Mouse (Mus musculus) neural tube, embryonic 13.5 days (tissue): Measurements from ENCODE around the gene Apol7e. TPM values are rescaled to one million over a fixed set of nuclear protein-coding genes. Genes with fewer than 3 reads are reported as not detected.
"Not testable (repeated sequence)": the region's sequence is repeated elsewhere in the genome, so short reads cannot be mapped to it uniquely, and the experiment has no call there.

Experiments
- ATAC-seq: fragments of 200-750 bp; cut with Nextera tagmentation; 2 replicates; pipeline ENCODE4 v1.8.0; 2017; ENCODE audit warnings: low read depth, mild to moderate bottlenecking, moderate TSS enrichment, moderate library complexity
- H3K27ac ChIP-seq: fragments of 300-500 bp; sonication (generic); replicated peaks from 2 replicates; pipeline ENCODE4 v1.5.1; 2015; ENCODE audit warnings: moderate library complexity, mild to moderate bottlenecking, inconsistent platforms
- H3K27me3 ChIP-seq: fragments of 300-500 bp; sonication (generic); 2 replicates; pipeline ENCODE4 v1.6.1; 2015; ENCODE audit warnings: mild to moderate bottlenecking, inconsistent platforms
- H3K36me3 ChIP-seq: fragments of 300-500 bp; sonication (generic); 2 replicates; pipeline ENCODE4 v1.6.1; 2015; ENCODE audit warnings: mild to moderate bottlenecking, inconsistent platforms
- H3K4me1 ChIP-seq: fragments of 300-500 bp; sonication (generic); replicated peaks from 2 replicates; pipeline ENCODE4 v1.6.1; 2015; ENCODE audit warnings: inconsistent platforms
- H3K4me2 ChIP-seq: fragments of 300-500 bp; sonication (generic); 2 replicates; pipeline ENCODE4 v1.6.1; 2015; ENCODE audit warnings: inconsistent platforms, mild to moderate bottlenecking, moderate library complexity
- H3K4me3 ChIP-seq: fragments of 300-500 bp; sonication (generic); 2 replicates; pipeline ENCODE4 v1.5.1; 2015; ENCODE audit warnings: mild to moderate bottlenecking, inconsistent platforms
- H3K9ac ChIP-seq: fragments of 300-500 bp; sonication (generic); 2 replicates; pipeline ENCODE4 v1.6.1; 2015; ENCODE audit warnings: moderate library complexity, mild to moderate bottlenecking, inconsistent platforms
- H3K9me3 ChIP-seq: fragments of 300-500 bp; sonication (generic); 2 replicates; pipeline ENCODE4 v1.6.1; 2016; ENCODE audit warnings: inconsistent platforms
- WGBS: fragments of 180-500 bp; shearing (Covaris S2); methylation state at CpG from one replicate; pipeline ENCODE4 v1.1.7; 2015; 5-methylcytosine and 5-hydroxymethylcytosine counted together
- polyA plus RNA-seq: library from polyadenylated mRNA; unstranded; fragments of >200 nt; fragmentation: Nextera tagmentation; extraction: Ambion mirVana; gene quantifications from 2 replicates; pipeline ENCODE4 v1.2.1, GENCODE M21; 2015

The Apol7e gene
- polyA plus RNA-seq = 0.08 TPM in 1 of 2 replicates, not detected in the other

- not testable (repeated sequence) for H3K4me1 ChIP-seq, H3K27me3 ChIP-seq, H3K4me2 ChIP-seq, H3K4me3 ChIP-seq, H3K36me3 ChIP-seq, H3K9ac ChIP-seq, ATAC-seq, H3K27ac ChIP-seq, H3K9me3 ChIP-seq
- WGBS = 84% methylated on average over 4 of the region's 4 CpGs
Measured at GRCm38 (mm10) chr15:77698656-77699055, at the start of gene Apol7e. Gene Apol7e (plus strand): TSS chr15:77698857.

GRCm38 (mm10) chr15:77651143-77651542 is 47.5 kb upstream of the Apol7e start:
- not testable (repeated sequence) for H3K27me3 ChIP-seq, H3K4me3 ChIP-seq, H3K9me3 ChIP-seq, H3K4me1 ChIP-seq, H3K4me2 ChIP-seq, ATAC-seq, H3K9ac ChIP-seq, H3K27ac ChIP-seq, H3K36me3 ChIP-seq

GRCm38 (mm10) chr15:77659773-77660172 is 38.9 kb upstream of the Apol7e start:
- not testable (repeated sequence) for H3K27ac ChIP-seq, H3K27me3 ChIP-seq, H3K36me3 ChIP-seq, ATAC-seq, H3K4me3 ChIP-seq, H3K4me2 ChIP-seq, H3K9ac ChIP-seq, H3K4me1 ChIP-seq, H3K9me3 ChIP-seq
- 89% methylated on average over 1 of the region's 1 CpGs for WGBS

- not testable (repeated sequence) for ATAC-seq, H3K4me3 ChIP-seq, H3K9ac ChIP-seq, H3K27me3 ChIP-seq, H3K9me3 ChIP-seq, H3K36me3 ChIP-seq, H3K4me2 ChIP-seq, H3K27ac ChIP-seq, H3K4me1 ChIP-seq
- WGBS = 32% methylated on average over 2 of the region's 2 CpGs
Measured at GRCm38 (mm10) chr15:77661841-77662240, 36.8 kb upstream of the Apol7e start.

- WGBS = 61% methylated on average over 1 of the region's 1 CpGs
- H3K4me3 ChIP-seq, ATAC-seq, H3K4me2 ChIP-seq, H3K27me3 ChIP-seq, H3K27ac ChIP-seq, H3K4me1 ChIP-seq, H3K9ac ChIP-seq, H3K36me3 ChIP-seq, H3K9me3 ChIP-seq: not testable (repeated sequence)
Measured at GRCm38 (mm10) chr15:77674081-77674480, 24.6 kb upstream of the Apol7e start.

GRCm38 (mm10) chr15:77683944-77684343 is 14.7 kb upstream of the Apol7e start:
- not testable (repeated sequence) for H3K4me3 ChIP-seq, H3K27me3 ChIP-seq, H3K4me1 ChIP-seq, H3K36me3 ChIP-seq, H3K9me3 ChIP-seq, H3K27ac ChIP-seq, H3K4me2 ChIP-seq, ATAC-seq, H3K9ac ChIP-seq
- WGBS = 22% methylated on average over 11 of the region's 11 CpGs

- H3K4me3 ChIP-seq = peak overlapping the region; percentile 30
- not testable (repeated sequence) for H3K9me3 ChIP-seq, ATAC-seq, H3K36me3 ChIP-seq, H3K27me3 ChIP-seq, H3K27ac ChIP-seq, H3K4me1 ChIP-seq
- peak overlapping the region; percentile 49; the same call in 1 of the 2 replicates for H3K9ac ChIP-seq
- 8% methylated on average over 19 of the region's 20 CpGs for WGBS
- peak overlapping the region; percentile 52 for H3K4me2 ChIP-seq
Measured at GRCm38 (mm10) chr15:77691532-77692311, 6.9 kb upstream of the Apol7e start.

- H3K4me3 ChIP-seq, H3K36me3 ChIP-seq, H3K4me2 ChIP-seq, H3K9ac ChIP-seq, H3K27me3 ChIP-seq, ATAC-seq, H3K27ac ChIP-seq, H3K4me1 ChIP-seq, H3K9me3 ChIP-seq: not testable (repeated sequence)
- WGBS = 49% methylated on average over 11 of the region's 15 CpGs
Measured at GRCm38 (mm10) chr15:77694687-77695295, 3.9 kb upstream of the Apol7e start.

- H3K9ac ChIP-seq, H3K9me3 ChIP-seq, H3K27ac ChIP-seq, H3K27me3 ChIP-seq, H3K4me3 ChIP-seq, H3K4me2 ChIP-seq, H3K36me3 ChIP-seq, H3K4me1 ChIP-seq, ATAC-seq: not testable (repeated sequence)
- WGBS = 87% methylated on average over 3 of the region's 3 CpGs
Measured at GRCm38 (mm10) chr15:77705306-77705705, 6.6 kb downstream of the Apol7e start.

- not testable (repeated sequence) for H3K9me3 ChIP-seq
- 83% methylated on average over 1 of the region's 1 CpGs for WGBS
Measured at GRCm38 (mm10) chr15:77708936-77709335, 10.3 kb downstream of the Apol7e start.

GRCm38 (mm10) chr15:77718240-77718639 is 19.6 kb downstream of the Apol7e start:
- H3K9me3 ChIP-seq, H3K27me3 ChIP-seq, H3K4me3 ChIP-seq, H3K9ac ChIP-seq, H3K4me2 ChIP-seq, H3K36me3 ChIP-seq, ATAC-seq, H3K27ac ChIP-seq, H3K4me1 ChIP-seq: not testable (repeated sequence)
- 84% methylated on average over 6 of the region's 6 CpGs for WGBS

More at GRCm38 (mm10) chr15:77708936-77709335, 10.3 kb downstream of the Apol7e start:
- not testable (repeated sequence) for H3K4me2 ChIP-seq, H3K36me3 ChIP-seq, H3K4me1 ChIP-seq, H3K9ac ChIP-seq, H3K27me3 ChIP-seq, ATAC-seq, H3K27ac ChIP-seq, H3K4me3 ChIP-seq

- not testable (repeated sequence) for H3K4me3 ChIP-seq, H3K9ac ChIP-seq, H3K9me3 ChIP-seq, H3K36me3 ChIP-seq, H3K27me3 ChIP-seq, ATAC-seq, H3K27ac ChIP-seq, H3K4me1 ChIP-seq, H3K4me2 ChIP-seq
- WGBS = no CpG with 5 or more reads among the region's 3 CpGs
Measured at GRCm38 (mm10) chr15:77721509-77721908, 22.9 kb downstream of the Apol7e start.
